Mouse (Mus musculus): ENCODE results near the gene Tspo2.
"Not testable (repeated sequence)": the region's sequence is repeated elsewhere in the genome, so short reads cannot be mapped to it uniquely, and the experiment has no call there.

Gene Tspo2

GRCm38 (mm10) chr17:48451353-48451675, at the start of gene Tspo2:
TSS of gene Tspo2 (minus strand) at chr17:48451522.
- DNase-seq = no peak

GRCm38 (mm10) chr17:48500846-48501445, 49.6 kb upstream of the Tspo2 start:
- DNase-seq = peak; percentile 37 to 55

- DNase-seq = peak; percentile 8 to 50
Observed at GRCm38 (mm10) chr17:48497986-48498385, 46.7 kb upstream of the Tspo2 start.

- no peak for DNase-seq
Observed at GRCm38 (mm10) chr17:48493986-48494385, 42.7 kb upstream of the Tspo2 start.

GRCm38 (mm10) chr17:48493582-48493981, 42.3 kb upstream of the Tspo2 start:
- no peak for DNase-seq

- DNase-seq = peak; percentile 45 to 48
Observed at GRCm38 (mm10) chr17:48492621-48493020, 41.3 kb upstream of the Tspo2 start.

GRCm38 (mm10) chr17:48489466-48489865, 38.1 kb upstream of the Tspo2 start:
- no peak for DNase-seq

GRCm38 (mm10) chr17:48484191-48484590, 32.9 kb upstream of the Tspo2 start:
- no peak for DNase-seq

GRCm38 (mm10) chr17:48483764-48484163, 32.4 kb upstream of the Tspo2 start:
- no peak for DNase-seq

GRCm38 (mm10) chr17:48479952-48480351, 28.6 kb upstream of the Tspo2 start:
- DNase-seq = no peak

- no peak for DNase-seq
Observed at GRCm38 (mm10) chr17:48475444-48475843, 24.1 kb upstream of the Tspo2 start.

GRCm38 (mm10) chr17:48474282-48474681, 23.0 kb upstream of the Tspo2 start:
- not testable (repeated sequence) for DNase-seq

- peak; percentile 78 to 93 for DNase-seq
Observed at GRCm38 (mm10) chr17:48467395-48468231, 16.3 kb upstream of the Tspo2 start.

GRCm38 (mm10) chr17:48466769-48467394, 15.6 kb upstream of the Tspo2 start:
- DNase-seq = no peak

GRCm38 (mm10) chr17:48463391-48463790, 12.1 kb upstream of the Tspo2 start:
- no peak for DNase-seq

- no peak for DNase-seq
Observed at GRCm38 (mm10) chr17:48462096-48462495, 10.8 kb upstream of the Tspo2 start.

GRCm38 (mm10) chr17:48457971-48458653, 6.8 kb upstream of the Tspo2 start:
- no peak for DNase-seq

GRCm38 (mm10) chr17:48455955-48456354, 4.6 kb upstream of the Tspo2 start:
- DNase-seq = no peak

GRCm38 (mm10) chr17:48454688-48455087, 3.4 kb upstream of the Tspo2 start, which contains the start of gene Unc5cl:
TSS of gene Unc5cl (plus strand) at chr17:48454901.
- no peak for DNase-seq

- DNase-seq = no peak
Observed at GRCm38 (mm10) chr17:48454190-48454589, 2.9 kb upstream of the Tspo2 start.

- no peak for DNase-seq
Observed at GRCm38 (mm10) chr17:48453489-48453888, 2.2 kb upstream of the Tspo2 start.

GRCm38 (mm10) chr17:48451753-48452444, 577 bp upstream of the Tspo2 start:
- DNase-seq = no peak

All from kidney, postnatal 36 days (tissue).